Mouse (Mus musculus) NIH3T3 (cell line): Measurements from ENCODE around the gene Rptor.

ENCODE experiments used
- DNase-seq: peaks from one replicate; pipeline ENCODE4 v3.0.0-alpha.2; 2012; ENCODE audit warnings: low read depth

Rptor gene

DNA sequence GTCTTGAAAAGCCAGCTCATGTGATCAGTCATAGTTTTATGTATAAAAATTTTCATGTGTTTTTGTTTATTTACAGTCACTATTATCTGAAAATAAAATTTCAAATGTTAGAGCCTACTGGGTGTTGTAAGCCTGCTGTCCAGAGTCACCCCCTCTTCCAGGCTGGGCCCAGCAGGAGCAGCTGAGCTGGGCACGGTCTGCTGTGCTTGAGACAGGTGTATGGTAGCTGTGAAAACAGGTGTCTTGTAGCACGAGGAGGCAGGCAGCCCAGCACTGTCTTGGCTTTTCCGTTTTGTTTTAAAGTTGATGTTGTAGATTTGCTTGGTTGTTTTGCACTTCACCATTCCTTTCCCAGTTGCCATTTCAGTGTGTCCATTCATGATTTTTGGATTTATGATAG, 87.2 kb downstream of the Rptor start:
- DNase-seq, result no peak

DNA sequence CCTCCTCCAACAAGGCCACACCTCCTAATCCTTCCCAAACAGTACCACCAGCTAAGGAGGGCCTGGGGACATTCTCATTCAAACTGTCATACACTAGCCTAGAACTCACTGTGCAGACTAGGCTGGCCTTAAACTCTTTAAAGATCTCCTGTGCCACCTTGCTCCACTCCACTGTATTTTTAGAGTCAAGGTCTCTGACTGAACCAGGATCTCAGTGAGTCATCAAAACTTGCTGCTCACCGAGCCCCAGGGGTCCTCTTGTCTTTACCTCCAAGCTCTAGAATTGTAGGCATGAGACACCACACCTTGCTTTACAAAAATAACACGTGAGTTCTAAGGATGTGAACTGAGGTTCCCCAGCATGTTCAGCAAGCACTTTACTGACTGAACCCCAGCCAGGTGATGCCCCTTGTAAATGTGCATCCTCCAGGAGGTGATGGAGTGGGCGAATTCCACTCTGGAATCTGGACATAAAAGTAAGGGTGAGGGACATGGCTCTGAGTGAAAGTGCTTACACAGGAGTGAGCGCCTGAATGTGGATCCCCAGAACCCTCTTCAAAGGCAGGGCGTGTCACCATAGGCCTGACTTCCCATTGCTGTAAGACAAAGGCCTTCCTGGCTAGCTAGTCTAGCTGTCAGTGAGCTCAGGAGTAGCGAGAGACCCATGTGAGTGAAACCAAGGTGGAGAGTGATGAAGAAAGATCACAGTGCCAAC, 89.6 kb downstream of the Rptor start:
- no peak for DNase-seq

DNA sequence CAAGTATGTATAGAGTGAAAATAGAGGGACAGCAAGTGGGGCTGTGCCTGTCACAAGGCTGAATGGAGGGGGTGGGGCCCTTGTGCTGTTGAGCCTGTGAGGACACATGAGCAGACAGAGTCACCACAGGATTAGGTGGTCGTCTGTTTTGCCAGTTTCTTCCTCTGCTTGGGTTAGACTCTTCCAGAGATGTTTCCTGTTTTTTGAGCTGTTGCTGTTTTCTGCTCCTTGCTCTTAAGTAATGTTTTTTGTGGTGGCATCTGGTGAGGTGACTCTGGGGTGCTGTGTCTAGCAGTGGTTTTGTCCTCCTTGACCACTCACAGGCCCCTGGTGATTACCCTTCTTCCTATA, 90.2 kb downstream of the Rptor start:
- no peak for DNase-seq

DNA sequence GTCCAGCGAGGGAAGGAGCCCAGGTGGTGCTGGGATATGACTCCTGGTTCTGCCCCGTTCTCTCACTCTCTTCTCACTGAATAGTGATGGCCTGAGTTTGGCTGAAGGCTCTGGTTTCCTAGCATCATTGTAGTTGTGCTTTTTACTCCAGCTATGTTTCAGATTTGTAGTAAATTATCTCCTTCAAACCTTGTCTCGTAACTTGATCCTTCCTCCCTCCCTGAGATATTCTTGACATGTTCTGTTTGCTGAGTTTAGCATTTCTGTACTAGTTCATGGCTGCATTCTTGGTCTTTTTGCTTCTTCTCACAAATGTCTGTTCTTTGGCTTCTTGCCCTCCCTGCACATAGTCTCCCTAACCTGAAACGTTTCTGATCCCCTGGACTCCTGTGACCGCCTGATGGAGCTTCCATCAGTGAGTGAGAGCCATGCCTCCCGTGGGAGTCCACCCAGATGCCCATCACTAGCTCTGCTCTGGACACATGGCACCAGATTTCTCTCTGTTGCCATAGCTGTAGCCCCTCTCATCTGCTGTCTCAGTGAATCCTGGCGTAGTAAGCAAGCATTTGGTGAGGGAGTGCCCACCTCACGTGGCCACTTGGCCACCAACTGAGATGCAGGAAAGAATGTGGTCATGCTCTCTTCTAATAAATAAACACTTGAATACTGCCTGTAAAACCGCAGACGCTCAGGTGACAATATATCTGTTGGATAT, 91.6 kb downstream of the Rptor start:
- peak; percentile 57 for DNase-seq

DNA sequence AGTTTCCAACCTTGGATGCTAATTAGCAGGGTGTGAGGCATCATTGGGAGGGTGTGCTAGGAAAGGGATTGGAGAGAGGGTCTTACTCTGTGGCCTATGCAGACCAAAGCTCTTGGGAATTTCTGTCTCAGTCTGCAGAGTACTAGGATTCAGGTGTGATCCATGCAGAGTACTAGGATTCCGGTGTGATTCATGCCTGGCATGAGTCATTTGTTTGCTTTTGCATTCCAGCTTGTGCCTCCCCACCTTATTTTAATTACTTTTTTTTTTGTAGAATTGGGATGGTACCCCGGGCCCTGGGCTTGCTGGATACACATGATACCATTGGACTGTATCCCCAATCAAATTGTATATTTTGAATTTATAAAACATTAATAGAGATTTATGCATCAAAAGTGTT, 93.7 kb downstream of the Rptor start:
- peak; percentile 39 for DNase-seq

DNA sequence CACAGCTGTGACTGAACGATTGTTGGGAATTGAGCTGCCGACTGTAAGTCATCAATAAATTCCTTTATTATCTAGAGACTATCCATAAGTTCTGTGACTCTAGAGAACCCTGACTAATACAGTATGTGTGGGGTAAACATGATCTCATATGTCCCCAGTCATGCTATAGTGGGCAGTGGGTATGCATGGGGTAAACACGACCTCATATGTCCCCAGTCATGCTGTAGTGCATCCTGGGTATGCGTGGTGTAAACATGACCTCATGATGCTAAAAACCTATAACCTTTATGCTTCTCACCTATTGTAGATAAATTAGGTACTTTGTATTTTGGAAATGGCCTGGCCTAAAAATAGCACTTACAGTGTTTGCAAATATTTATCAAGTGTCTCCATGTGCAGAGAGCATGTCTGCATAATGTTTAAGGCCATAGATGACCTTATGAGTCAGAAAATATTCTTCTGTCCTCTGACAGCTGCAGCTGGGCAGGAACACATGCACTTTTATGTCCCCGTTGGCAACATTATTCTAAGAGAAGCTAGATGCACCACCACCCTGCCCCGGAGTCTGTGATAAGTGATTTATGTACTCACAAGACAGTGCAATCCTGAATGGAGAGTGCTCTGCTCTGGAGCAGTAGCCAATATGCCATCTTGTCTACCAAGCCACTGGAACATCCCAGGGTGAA, 102.8 kb downstream of the Rptor start:
- no peak for DNase-seq

DNA sequence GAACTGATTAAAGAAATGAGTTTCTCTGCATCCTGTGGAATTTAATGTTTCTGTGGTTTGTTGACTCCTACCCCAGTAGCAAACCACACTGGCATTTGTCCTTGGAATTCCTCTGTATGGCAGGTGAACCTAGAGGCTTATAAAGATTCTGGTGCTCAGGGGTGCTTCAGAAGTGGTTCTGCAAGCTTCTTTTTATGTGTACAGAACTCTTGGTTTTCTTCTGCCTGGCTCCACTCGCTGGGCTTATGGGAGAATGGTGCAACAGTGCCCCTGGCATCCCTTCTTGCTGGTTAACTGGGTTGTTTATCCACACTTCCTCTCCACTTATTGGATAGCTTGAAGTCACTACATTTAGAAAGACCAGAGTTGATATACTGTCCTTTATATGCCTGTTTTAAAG, 104.6 kb downstream of the Rptor start:
- DNase-seq, result no peak

DNA sequence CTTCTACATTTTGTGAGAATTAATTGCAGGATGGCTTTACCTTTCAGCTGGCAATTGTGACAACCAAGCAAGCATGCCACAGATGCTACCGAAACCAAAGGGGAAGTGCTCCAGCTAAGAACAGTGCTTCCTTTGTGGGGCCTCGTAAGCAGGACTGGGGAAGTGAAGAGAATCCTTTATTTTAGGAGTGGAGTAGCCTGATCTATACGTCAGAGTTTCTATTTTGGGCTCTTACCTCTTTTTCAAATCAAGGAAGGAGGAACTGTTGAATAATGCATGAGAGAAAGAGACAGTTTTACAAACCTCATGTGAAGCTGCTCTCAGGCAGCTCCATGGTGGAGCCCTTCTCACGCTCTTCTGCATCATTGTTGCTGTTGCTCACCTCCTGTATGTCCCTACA, 106.5 kb downstream of the Rptor start:
- no peak for DNase-seq

DNA sequence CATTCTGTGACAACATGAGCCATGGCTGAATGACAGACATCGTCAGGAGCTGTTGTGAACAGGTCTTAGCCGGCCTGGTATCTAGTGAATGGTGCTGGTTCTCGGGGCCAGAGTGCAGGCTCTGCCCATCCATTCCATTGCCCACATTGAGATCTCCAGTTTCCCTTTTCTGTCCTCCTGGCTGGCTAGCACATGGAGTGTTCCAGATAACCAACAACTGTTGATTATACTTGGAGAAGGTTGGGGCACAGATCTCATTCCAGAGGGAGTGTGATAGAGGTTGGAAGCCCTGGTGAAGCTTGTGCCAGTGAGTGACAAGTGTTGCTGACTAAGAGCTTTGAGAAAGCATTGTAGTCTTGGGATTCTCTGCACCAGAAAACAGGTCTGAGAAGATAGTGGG, 107.6 kb downstream of the Rptor start:
- DNase-seq, result no peak

DNA sequence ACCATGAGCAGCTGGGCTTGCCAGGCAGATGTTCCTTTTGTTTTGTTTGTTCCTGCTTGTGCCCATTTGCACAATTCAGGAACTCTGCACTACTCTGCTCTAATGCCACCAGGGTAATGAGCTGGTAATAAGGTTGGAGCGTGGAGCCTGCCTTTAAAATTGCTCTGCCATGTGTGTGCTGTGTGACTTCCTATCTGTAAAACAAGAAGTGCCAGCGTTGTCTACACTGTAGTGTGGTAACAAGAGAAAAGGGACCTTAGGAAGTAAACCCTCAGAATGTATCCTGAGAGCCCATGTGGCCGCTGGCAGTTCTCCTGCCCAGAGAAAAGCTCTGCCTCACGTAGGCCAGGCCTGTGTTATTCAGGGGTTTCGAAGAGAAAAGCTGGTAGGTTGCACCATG, 108.1 kb downstream of the Rptor start:
- no peak for DNase-seq

DNA sequence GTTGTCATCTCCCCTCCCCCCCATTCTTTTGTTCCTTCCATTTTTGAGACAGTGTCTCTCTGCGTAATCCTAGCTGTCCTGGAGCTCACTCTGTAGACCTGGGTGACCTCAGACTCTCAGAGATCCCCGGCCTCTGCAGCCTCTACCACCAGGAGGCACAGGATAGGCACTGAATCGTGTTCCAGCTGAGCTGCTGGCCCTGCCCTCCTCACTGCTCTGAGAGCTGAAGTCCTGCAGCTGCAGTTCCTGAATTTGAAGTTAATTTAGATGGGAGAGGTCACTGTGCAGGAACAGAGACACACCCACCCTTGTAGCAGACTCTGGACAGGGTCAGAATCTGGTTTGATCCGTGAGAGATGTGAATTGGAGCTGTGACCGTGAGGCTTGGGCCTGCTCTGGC, 112.7 kb downstream of the Rptor start:
- no peak for DNase-seq

DNA sequence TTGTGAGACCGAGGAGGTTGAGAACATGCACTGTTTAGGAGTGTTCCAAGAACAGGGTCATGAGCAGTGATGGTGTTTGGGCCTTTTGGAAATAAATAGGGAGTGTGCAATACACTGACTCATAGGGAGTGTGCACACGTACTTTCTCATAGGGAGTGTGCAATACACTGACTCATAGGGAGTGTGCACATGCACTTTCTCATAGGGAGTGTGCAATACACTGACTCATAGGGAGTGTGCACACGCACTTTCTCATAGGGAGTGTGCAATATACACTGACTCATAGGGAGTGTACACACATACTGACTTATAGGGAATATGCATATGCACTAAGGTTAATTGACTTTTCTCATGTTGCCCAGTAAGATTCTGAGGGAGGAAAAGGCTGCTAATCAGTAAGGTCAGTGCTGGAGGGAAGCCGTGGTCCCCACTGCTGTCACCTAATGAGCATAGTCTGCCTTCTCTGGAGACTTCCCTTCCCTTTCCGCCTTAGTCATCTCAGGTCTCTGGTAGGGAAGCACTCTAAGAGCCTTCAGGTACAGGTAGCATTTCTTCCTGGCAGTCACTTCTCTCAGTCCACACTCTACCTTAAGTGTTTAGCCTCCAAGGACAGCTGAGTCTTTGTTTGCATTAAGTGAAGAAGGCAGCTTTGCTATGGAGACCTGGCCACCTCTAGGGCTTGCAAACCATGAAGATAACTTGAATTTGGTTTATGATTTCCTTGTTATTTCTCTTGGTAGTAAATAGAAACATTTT, 113.3 kb downstream of the Rptor start:
- DNase-seq, result peak; percentile 32

DNA sequence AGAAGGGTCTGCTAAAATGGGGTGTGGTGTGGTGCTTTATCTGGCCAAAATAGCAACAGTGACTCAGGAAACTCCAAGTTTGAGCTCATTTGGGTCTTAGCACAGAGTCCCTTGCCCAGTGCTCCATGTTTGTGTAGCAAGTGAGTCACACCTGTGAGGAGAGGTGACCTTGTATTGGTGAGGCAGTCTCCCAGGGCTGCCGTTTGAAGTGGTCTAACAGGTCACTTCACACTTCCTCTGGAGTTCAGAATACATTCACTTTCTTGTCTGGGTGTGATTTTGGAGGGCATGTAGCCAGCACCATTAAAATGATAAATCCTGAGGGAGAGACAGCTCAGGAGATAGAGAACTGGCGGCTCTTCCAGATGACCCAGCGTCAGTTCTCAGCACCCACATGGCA, 115.4 kb downstream of the Rptor start:
- no peak for DNase-seq

DNA sequence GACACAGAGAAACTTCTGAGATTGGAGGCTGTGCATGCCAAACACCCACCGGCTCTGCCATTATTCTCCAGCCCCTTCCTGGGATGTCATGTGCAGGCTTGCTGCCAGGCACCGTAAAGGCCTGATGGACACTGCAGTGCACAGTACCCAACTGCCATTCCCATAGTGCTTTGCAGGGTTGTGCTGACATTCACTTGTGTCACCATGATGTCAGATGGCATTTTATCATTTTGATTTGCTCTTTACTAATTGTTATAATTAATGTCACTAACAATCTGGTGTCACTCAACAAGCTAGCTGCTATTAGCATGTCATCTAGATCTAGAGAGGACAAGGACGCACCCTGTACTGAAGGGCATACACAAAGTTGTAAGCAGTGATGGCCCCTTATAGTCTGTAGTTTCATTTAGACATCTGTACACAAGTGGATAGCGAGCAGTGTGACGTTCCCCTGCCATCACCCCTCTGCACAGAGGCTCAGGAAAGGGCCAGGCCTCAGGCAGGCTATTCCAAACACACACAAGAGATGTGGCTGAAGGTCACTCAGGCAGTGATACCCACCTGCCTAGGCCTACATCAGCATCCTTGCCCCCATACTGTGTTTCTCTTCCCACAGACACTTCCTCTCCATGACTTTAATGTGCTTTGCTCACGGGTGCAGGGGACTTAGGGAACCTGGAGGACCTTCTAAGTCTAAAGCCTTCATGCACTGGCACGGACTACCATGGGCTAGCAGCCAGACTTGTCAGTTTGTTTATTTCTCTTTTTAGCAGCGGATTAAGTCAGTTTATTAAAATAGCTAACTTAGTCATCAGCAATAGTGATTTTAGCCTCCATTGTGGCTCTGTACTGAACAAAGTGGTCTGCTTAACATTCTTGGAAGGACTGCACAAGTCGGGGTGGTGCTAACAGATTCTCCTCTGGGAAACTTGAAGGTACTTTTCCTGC, 117.7 kb downstream of the Rptor start:
- peak; percentile 94 for DNase-seq

DNA sequence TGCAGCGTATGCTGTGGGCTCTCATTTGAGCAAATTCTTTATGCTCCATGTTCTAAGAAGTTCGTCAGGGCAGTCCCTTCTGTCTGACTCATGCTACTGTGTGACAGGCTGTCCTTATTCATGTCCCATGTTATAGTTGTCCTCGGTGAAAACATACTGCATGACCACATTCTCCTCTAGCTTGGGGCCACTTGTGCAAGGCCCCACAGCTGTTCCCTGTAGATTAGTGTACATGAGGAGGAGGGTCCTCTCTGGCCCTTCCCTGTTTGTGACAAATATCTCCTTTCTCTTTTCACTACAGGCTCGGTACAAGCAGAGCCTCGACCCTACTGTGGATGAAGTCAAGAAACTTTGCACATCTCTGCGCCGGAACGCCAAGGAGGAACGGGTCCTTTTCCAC, 122.0 kb downstream of the Rptor start:
- no peak for DNase-seq

DNA sequence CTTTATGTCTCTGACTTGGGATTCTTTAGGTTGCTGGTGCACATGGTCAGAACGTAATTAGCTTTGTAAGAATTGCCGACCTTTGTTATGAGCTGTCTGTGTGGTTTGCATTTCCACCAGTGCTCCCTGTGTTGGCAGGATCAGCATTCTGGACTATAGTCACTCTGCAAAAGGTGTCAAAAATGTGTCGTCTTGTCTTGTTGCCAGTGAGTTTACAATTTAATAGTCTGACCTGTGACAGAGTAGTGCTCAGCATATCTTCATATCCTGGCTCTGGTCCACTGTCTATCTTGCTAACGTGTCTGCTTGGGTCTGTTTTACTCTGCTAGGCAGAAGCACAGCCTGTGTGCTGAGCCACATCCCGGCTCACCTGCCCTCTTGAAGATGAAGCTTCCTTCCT, 128.7 kb downstream of the Rptor start:
- DNase-seq, result no peak

DNA sequence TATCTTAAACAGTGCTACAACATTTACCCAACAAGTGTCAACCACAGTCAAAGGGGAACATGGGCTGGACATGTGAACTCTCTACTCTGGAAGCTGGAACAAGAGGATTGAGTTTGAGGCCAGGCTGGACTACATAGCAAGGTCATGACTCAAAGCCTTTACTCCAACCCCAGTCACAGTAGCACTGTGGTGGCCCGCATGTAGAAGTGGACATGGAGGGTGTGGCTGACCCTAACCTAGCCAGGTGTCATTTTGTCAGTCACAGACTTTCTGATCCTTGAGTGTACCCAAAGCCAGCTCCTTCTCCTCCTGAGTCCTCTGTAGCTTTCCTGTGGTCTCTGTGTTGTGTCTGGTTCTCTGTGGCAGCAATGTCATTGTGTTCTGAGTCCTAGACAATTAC, 129.7 kb downstream of the Rptor start:
- DNase-seq, result no peak

DNA sequence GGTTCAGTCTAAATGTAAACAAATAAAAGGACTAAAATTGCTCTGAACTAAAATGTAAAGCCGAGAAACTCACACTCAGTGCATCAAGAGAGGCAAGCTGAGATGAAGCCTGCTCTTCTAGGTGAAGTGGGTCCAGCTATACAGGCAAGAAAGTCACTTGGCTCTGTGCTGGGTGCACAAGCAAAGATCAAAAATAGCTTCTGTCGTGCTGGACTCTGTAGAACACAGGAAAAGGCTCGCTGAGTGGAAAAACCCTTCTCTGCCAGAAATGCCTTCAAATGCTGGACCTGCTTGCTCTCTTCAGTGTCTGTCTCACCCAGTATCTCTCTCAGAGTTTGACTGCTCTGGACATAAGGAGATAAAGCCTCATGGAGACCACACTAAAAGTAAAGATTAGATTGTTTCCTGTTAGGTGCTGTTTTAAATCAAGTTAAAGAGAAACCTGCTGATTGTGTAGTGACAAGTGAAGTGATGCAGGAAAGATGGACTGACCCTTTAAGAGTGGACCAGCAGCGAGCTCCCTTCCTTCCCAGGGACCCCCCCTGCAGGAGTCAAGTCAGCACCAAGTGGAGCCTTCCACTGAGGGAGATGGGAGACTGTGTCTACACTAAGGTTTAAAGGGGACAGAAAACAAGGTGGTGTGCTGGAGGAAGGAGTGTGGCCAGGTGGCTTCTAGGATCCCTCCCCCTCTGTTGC, 130.4 kb downstream of the Rptor start:
- no peak for DNase-seq

DNA sequence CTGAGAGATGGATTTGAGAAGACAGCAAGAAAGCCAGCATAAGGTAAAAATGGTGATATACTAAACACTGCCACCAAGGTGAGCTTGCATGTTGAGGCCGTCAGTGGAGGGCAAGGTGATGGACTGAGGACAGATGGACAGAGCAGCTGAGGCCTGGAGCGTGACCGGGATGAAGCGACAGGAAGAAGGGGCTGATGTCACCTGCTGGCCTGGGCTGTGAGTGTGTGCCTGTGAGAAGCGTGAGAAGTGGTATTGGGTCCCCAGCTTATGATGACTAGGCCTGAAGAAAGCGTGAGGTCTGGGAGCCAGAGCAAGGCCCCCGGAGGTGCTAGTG, 130.9 kb downstream of the Rptor start:
- DNase-seq, result no peak

DNA sequence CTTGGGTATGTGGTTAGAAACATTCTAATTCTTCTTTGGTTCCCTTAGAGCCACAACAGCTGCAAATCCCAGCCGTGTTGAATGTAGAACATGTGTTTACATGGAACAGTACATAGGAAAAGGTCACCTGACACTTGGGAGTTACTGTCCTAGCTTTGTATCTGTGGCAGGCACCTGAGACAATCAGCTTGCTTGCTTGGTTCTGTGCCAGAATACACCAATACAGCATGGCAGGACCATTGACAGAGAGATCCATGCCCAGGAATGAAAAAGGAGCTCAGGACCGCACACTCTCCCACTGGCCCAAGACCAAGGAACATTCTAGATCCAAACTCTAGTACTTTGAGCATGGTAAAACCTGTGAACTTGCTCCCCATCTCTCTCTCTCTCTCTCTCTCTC, 132.4 kb downstream of the Rptor start:
- DNase-seq, result no peak
